Mouse (Mus musculus) neural tube, embryonic 14.5 days (tissue): Measurements from ENCODE around the gene Tmem37. TPM values are rescaled to one million over a fixed set of nuclear protein-coding genes. Genes with fewer than 3 reads are reported as not detected.

ENCODE experiments used
- ATAC-seq: fragments of 200-750 bp; cut with Nextera tagmentation; 2 replicates; pipeline ENCODE4 v1.8.0; 2017; ENCODE audit warnings: low read depth, mild to moderate bottlenecking, moderate TSS enrichment, moderate library complexity
- H3K27ac ChIP-seq: fragments of 300-500 bp; sonication (generic); 2 replicates; pipeline ENCODE4 v1.5.1; 2014; ENCODE audit warnings: low read depth, mild to moderate bottlenecking, control low read depth, low read length, moderate library complexity, mixed read lengths
- H3K27me3 ChIP-seq: fragments of 300-500 bp; sonication (generic); 2 replicates; pipeline ENCODE4 v1.6.1; 2014; ENCODE audit warnings: low read length; ENCODE audit not compliant: control insufficient read depth, insufficient read depth
- H3K36me3 ChIP-seq: fragments of 300-500 bp; sonication (generic); 2 replicates; pipeline ENCODE4 v1.6.1; 2014; ENCODE audit warnings: low read length, mixed read lengths; ENCODE audit not compliant: control insufficient read depth, insufficient read depth
- H3K4me1 ChIP-seq: fragments of 300-500 bp; sonication (generic); 2 replicates; pipeline ENCODE4 v1.6.1; 2014; ENCODE audit warnings: low read length; ENCODE audit not compliant: control insufficient read depth, insufficient read depth
- H3K4me2 ChIP-seq: fragments of 300-500 bp; sonication (generic); 2 replicates; pipeline ENCODE4 v1.6.1; 2014; ENCODE audit warnings: mild to moderate bottlenecking, low read depth, low read length, control low read depth
- H3K4me3 ChIP-seq: fragments of 300-500 bp; sonication (generic); 2 replicates; pipeline ENCODE4 v1.5.1; 2014; ENCODE audit warnings: low read depth, low read length, control low read depth, mixed read lengths
- H3K9ac ChIP-seq: fragments of 300-500 bp; sonication (generic); replicated peaks from 2 replicates; pipeline ENCODE4 v1.6.1; 2014; ENCODE audit warnings: low read depth, mild to moderate bottlenecking, control low read depth, low read length, mixed read lengths
- H3K9me3 ChIP-seq: fragments of 300-500 bp; sonication (generic); 2 replicates; pipeline ENCODE4 v1.6.1; 2016; ENCODE audit warnings: low read length; ENCODE audit not compliant: control insufficient read depth
- WGBS: fragments of 180-500 bp; shearing (Covaris S2); extraction: QIAGEN DNeasy Blood & Tissue Kit; methylation state at CpG from one replicate; pipeline ENCODE4 v1.1.7; 2014; 5-methylcytosine and 5-hydroxymethylcytosine counted together
- polyA plus RNA-seq: library from polyadenylated mRNA; unstranded; fragments of >200 nt; fragmentation: Nextera tagmentation; extraction: Ambion mirVana; gene quantifications from 2 replicates; pipeline ENCODE4 v1.2.1, GENCODE M21; 2014

The Tmem37 gene
- polyA plus RNA-seq, 1 experiment from 2014 or later: 2.6 TPM

GRCm38 (mm10) chr1:120019428-120019827 lies 54.4 kb downstream of the Tmem37 start:
- no peak overlapping the region for H3K9ac ChIP-seq
- H3K4me3 ChIP-seq: no peak overlapping the region
- no peaks in the 10 kb centered on the region for H3K4me1 ChIP-seq
- no peak overlapping the region for H3K27ac ChIP-seq
- no peak for ATAC-seq
- WGBS: 94% methylated on average over 12 of the region's 12 CpGs
- H3K4me2 ChIP-seq: no peak overlapping the region
- H3K36me3 ChIP-seq: no peaks in the 10 kb centered on the region
- no peaks in the 10 kb centered on the region for H3K27me3 ChIP-seq
- no peaks in the 10 kb centered on the region for H3K9me3 ChIP-seq

GRCm38 (mm10) chr1:120018900-120019299 lies 55.0 kb downstream of the Tmem37 start:
- H3K4me1 ChIP-seq: no peaks in the 10 kb centered on the region
- no peak overlapping the region for H3K4me2 ChIP-seq
- 70% methylated on average over 3 of the region's 3 CpGs for WGBS
- no peaks in the 10 kb centered on the region for H3K9me3 ChIP-seq
- H3K36me3 ChIP-seq: no peaks in the 10 kb centered on the region
- H3K27me3 ChIP-seq: no peaks in the 10 kb centered on the region
- no peak overlapping the region for H3K9ac ChIP-seq
- H3K27ac ChIP-seq: no peak overlapping the region
- 0 out of 2 replicates have a peak, but pooled peaks have one; percentile 21 for ATAC-seq
- no peak overlapping the region for H3K4me3 ChIP-seq

Other genes starting within 250 kb of the Tmem37 start
- 18.0 and 19.1 TPM in 2 replicates for gene Ptpn4, start 236.5 kb downstream of the Tmem37 start, polyA plus RNA-seq
- gene Tmem177, start 160.9 kb downstream of the Tmem37 start, polyA plus RNA-seq: 5.9 and 6.7 TPM in 2 replicates
- 0.13 and 0.18 TPM in 2 replicates for gene Cfap221, start 76.8 kb downstream of the Tmem37 start, polyA plus RNA-seq
- gene Sctr, start 67.2 kb downstream of the Tmem37 start, polyA plus RNA-seq: 0.66 and 0.77 TPM in 2 replicates
- 1,841 and 1,897 TPM in 2 replicates for gene Dbi, start 47.0 kb upstream of the Tmem37 start, polyA plus RNA-seq
- 17.3 and 18.9 TPM in 2 replicates for gene 3110009E18Rik, start 47.1 kb upstream of the Tmem37 start, polyA plus RNA-seq
- 1.7 and 3.0 TPM in 2 replicates for gene Steap3, start 198.6 kb upstream of the Tmem37 start, polyA plus RNA-seq